Mouse (Mus musculus) ES-Bruce4 (cell line): ENCODE measurements around the gene Celf2. TPM values are rescaled to one million over a fixed set of nuclear protein-coding genes. Genes with fewer than 3 reads are reported as not detected.

Experiments used
- H3K27ac ChIP-seq: 2 replicates; pipeline ENCODE4 v1.5.1; 2012; ENCODE audit warnings: low read length, inconsistent platforms; ENCODE audit not compliant: insufficient read depth
- H3K27me3 ChIP-seq: 2 replicates; pipeline ENCODE4 v1.6.1; 2012; ENCODE audit warnings: mild to moderate bottlenecking, low read length, inconsistent platforms; ENCODE audit not compliant: control insufficient read depth, poor library complexity, insufficient read depth, severe bottlenecking
- H3K36me3 ChIP-seq: 2 replicates; pipeline ENCODE4 v1.6.1; 2012; ENCODE audit warnings: inconsistent platforms, mild to moderate bottlenecking, low read length, moderate library complexity; ENCODE audit not compliant: control insufficient read depth, poor library complexity, insufficient read depth, severe bottlenecking
- H3K4me1 ChIP-seq: one replicate; pipeline ENCODE4 v1.8.1; 2011; ENCODE audit warnings: low read length; ENCODE audit not compliant: control insufficient read depth, insufficient read depth
- H3K4me3 ChIP-seq: 2 replicates; pipeline ENCODE4 v1.5.1; 2011; ENCODE audit warnings: low read depth, mild to moderate bottlenecking, low read length
- H3K9ac ChIP-seq: 2 replicates; pipeline ENCODE4 v1.6.1; 2012; ENCODE audit warnings: low read depth, mild to moderate bottlenecking, inconsistent platforms; ENCODE audit not compliant: poor library complexity, severe bottlenecking
- H3K9me3 ChIP-seq: replicated peaks from 2 replicates; pipeline ENCODE4 v1.6.1; 2012; ENCODE audit warnings: mild to moderate bottlenecking, low read length, inconsistent platforms; ENCODE audit not compliant: control insufficient read depth, poor library complexity, insufficient read depth, severe bottlenecking
- CTCF ChIP-seq: IDR thresholded peaks from one replicate; pipeline ENCODE4 v1.8.1; 2011; ENCODE audit warnings: low read depth, low read length
- EP300 ChIP-seq: IDR thresholded peaks from 2 replicates; pipeline ENCODE4 v1.6.1; 2011; ENCODE audit warnings: low read depth, low read length; ENCODE audit not compliant: insufficient read depth
- POLR2A ChIP-seq: IDR thresholded peaks from one replicate; pipeline ENCODE4 v1.8.1; 2011; ENCODE audit warnings: low read length; ENCODE audit not compliant: insufficient read depth
- polyA plus RNA-seq: library from polyadenylated mRNA; stranded (reverse); fragments of >200 nt; gene quantifications from 2 replicates; pipeline ENCODE4 v1.2.4, GENCODE M21; 2011; ENCODE audit warnings: low read depth; ENCODE audit not compliant: missing spikeins, insufficient read depth, insufficient read length

The Celf2 gene
- polyA plus RNA-seq, 1 experiment: 10.6 TPM

DNA sequence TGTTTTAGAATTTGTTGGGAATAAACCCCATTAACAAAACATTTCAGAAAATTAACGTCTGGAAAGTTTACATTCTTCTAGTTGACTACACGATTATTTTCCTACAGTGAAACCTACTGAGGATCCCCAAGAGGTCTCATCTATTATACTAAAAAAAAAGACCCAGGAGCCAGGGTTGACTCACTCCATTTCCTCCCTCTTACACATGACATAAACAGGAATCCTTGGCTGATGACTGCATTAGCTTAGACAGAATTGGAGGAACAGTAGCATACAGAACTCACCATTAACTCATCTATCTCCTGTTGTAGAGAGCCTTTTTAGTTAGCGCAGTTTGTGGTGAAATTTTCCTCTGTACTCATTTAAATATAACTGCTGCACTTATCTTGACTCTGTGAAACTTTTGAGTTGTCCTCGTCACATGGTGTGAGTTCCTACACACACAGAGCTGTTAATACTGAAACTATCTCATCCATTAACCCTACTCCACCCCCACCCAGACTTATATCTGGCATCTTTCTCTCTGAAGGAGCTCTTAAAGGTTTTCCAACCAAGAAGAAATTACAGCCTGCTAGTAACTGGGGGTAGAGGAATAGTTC, 813.9 kb downstream of the Celf2 start:
- Histone ChIP-seq H3K27ac (no peak overlapping the region), H3K27me3 (no peaks in the 10 kb centered on the region), H3K36me3 (no peaks in the 10 kb centered on the region), H3K4me3 (no peak overlapping the region), H3K4me1 (no peaks in the 10 kb centered on the region), H3K9ac (no peak overlapping the region), H3K9me3 (no peaks in the 10 kb centered on the region)
- TF ChIP-seq POLR2A (no peak), CTCF (no peak), EP300 (no peak)

DNA sequence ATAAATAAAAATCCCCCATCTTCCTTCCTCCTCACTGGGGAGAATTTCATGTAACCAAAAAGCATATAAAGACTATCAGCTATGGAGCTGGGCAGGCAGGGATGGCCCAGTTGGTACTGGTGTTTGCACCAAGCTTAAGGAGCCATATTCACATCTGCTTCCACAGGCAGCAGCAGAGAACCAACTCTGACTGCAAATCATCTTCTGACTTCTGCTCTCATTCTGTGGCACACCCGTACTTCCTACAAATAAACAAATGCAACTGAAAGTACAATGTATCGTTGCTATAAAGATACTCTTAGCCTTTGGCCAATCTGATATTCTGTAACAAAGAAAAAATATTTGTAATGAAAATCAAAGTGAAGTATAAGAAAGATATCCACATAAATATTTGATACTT, 819.7 kb downstream of the Celf2 start:
- H3K9me3 ChIP-seq: no peaks in the 10 kb centered on the region
- no peak overlapping the region for H3K9ac ChIP-seq
- no peak for TF ChIP-seq EP300
- TF ChIP-seq POLR2A: no peak
- TF ChIP-seq CTCF: no peak
- H3K4me1 ChIP-seq: no peaks in the 10 kb centered on the region
- no peak overlapping the region for H3K27ac ChIP-seq
- H3K4me3 ChIP-seq: no peak overlapping the region
- H3K27me3 ChIP-seq: no peaks in the 10 kb centered on the region
- H3K36me3 ChIP-seq: no peaks in the 10 kb centered on the region

DNA sequence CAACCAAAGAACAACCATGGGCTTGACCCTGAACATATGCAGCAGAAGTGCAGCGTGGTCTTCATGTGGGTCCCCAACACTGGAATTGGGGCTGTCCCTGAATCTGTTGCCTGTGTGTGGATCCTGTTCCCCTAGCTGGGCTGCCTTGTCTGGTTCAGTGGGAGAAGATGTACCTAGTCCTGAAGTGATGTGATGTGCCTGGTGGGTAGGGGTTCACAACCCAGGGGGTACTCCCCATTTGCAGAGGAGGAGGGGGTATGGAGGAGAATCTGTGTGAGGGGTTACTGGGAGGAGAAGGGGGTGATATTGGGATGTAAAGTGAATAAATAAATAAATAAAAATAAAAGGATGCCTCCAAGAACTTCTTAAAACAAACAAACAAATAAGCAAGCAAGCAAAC, 831.1 kb downstream of the Celf2 start:
- Histone ChIP-seq H3K4me1 (no peaks in the 10 kb centered on the region), H3K27me3 (no peaks in the 10 kb centered on the region), H3K9ac (no peak overlapping the region), H3K27ac (no peak overlapping the region), H3K4me3 (no peak overlapping the region), H3K36me3 (no peaks in the 10 kb centered on the region), H3K9me3 (no peaks in the 10 kb centered on the region)
- TF ChIP-seq EP300 (no peak), POLR2A (no peak), CTCF (no peak)

DNA sequence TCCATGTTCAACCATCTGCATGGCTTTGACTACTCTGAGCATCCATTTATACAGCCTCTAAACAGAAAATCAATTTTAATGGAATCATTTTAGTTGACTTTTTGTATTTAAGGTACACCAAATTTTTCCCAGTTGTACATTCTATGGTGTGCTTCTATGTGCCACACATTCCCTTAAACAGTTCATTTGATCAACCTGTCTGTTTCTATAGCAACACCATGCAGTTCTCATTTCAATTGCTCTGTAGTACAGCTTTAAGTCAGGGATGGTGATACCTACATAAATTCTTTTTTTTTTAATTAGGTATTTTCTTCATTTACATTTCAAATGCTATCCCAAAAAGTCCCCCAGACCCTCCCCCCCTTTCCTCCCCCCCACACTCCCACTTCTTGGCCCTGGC, 831.9 kb downstream of the Celf2 start:
- TF ChIP-seq POLR2A (no peak), CTCF (no peak), EP300 (no peak)
- H3K4me3 ChIP-seq: no peak overlapping the region
- H3K9ac ChIP-seq: no peak overlapping the region
- H3K27me3 ChIP-seq: no peaks in the 10 kb centered on the region
- H3K4me1 ChIP-seq: no peaks in the 10 kb centered on the region
- H3K9me3 ChIP-seq: no peaks in the 10 kb centered on the region
- no peak overlapping the region for H3K27ac ChIP-seq
- H3K36me3 ChIP-seq: no peaks in the 10 kb centered on the region

DNA sequence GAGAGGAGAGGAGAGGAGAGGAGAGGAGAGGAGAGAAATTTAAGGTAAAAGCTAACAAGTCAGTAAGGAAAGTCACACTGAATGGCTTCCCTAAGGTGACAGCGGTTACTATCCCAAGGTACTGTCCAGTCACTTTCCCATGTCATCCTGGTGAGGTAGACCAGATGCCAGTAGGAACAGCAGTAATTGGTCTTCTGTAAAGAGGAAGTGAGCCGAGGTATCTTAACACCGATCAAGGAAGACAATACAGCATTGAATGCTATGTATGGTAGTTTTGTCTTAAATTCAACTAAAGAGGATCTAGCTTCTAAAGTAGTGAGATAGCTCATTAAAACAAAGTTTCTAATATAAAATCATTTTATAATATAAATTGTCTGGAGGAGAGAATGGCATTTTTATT, 835.0 kb downstream of the Celf2 start:
- no peaks in the 10 kb centered on the region for H3K27me3 ChIP-seq
- no peak overlapping the region for H3K27ac ChIP-seq
- H3K9ac ChIP-seq: no peak overlapping the region
- H3K4me1 ChIP-seq: no peaks in the 10 kb centered on the region
- no peaks in the 10 kb centered on the region for H3K9me3 ChIP-seq
- no peak for TF ChIP-seq POLR2A
- no peak for TF ChIP-seq CTCF
- TF ChIP-seq EP300: no peak
- H3K4me3 ChIP-seq: no peak overlapping the region
- H3K36me3 ChIP-seq: no peaks in the 10 kb centered on the region

DNA sequence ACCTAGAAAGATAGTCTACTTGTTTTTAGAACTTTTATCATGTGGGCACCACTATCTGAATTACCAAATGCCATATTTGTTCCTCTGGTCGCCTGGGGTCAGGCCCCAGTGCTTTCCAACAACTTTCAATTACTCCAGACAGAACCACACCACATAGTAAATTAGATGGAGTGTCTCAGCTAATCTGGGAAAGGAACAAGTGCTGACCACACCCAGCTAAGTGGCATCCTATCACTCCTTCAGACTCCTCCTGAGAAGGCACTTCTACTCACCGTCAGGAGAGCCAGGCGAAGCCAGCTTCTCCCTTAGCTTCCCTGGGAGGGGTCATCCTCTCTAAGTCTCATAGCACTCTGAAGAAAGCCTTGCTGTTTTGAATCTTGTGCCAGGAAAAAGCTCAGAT, 835.9 kb downstream of the Celf2 start:
- H3K36me3 ChIP-seq: no peaks in the 10 kb centered on the region
- H3K27me3 ChIP-seq: no peaks in the 10 kb centered on the region
- no peak overlapping the region for H3K9ac ChIP-seq
- no peaks in the 10 kb centered on the region for H3K4me1 ChIP-seq
- no peak overlapping the region for H3K27ac ChIP-seq
- TF ChIP-seq EP300 (no peak), CTCF (no peak), POLR2A (no peak)
- H3K9me3 ChIP-seq: no peaks in the 10 kb centered on the region
- H3K4me3 ChIP-seq: no peak overlapping the region
